Mouse (Mus musculus): Measurements from ENCODE around the gene Stom.
A peak's percentile ranks its signal among the peaks of the same experiment; 100 is the strongest.

Gene Stom

GRCm38 (mm10) chr2:35272881-35273280, 63.9 kb downstream of the Stom start:
- no peak for DNase-seq (ENCODE audit: extremely low spot score, low spot score)

- DNase-seq (ENCODE audit: extremely low spot score, low spot score), result no peak
Observed at GRCm38 (mm10) chr2:35271817-35272216, 65.0 kb downstream of the Stom start.

- DNase-seq (ENCODE audit: extremely low spot score, low spot score), result peak; percentile 72
Observed at GRCm38 (mm10) chr2:35270531-35270984, 66.2 kb downstream of the Stom start.

- DNase-seq (ENCODE audit: extremely low spot score, low spot score), result no peak
Observed at GRCm38 (mm10) chr2:35269716-35270260, 67.0 kb downstream of the Stom start.

- DNase-seq (ENCODE audit: extremely low spot score, low spot score), result no peak
Observed at GRCm38 (mm10) chr2:35269136-35269535, 67.6 kb downstream of the Stom start.

- DNase-seq (ENCODE audit: extremely low spot score, low spot score), result no peak
Observed at GRCm38 (mm10) chr2:35267876-35268566, 68.8 kb downstream of the Stom start.

GRCm38 (mm10) chr2:35267156-35267875, 69.5 kb downstream of the Stom start:
- no peak for DNase-seq (ENCODE audit: extremely low spot score, low spot score)

GRCm38 (mm10) chr2:35266251-35266905, 70.4 kb downstream of the Stom start:
- no peak for DNase-seq (ENCODE audit: extremely low spot score, low spot score)

- DNase-seq (ENCODE audit: extremely low spot score, low spot score), result no peak
Observed at GRCm38 (mm10) chr2:35265775-35266174, 71.0 kb downstream of the Stom start.

GRCm38 (mm10) chr2:35265296-35265695, 71.5 kb downstream of the Stom start:
- DNase-seq (ENCODE audit: extremely low spot score, low spot score), result peak; percentile 48

- no peak for DNase-seq (ENCODE audit: extremely low spot score, low spot score)
Observed at GRCm38 (mm10) chr2:35264095-35264494, 72.7 kb downstream of the Stom start.
